ENCODE assay signal across 19 mouse cellular contexts in genomic region chr5:43239141-43239835, GRCm38 (mm10). TPM values are rescaled to one million over a fixed set of nuclear protein-coding genes. Genes with fewer than 3 reads are reported as not detected.
DNase-seq lines count a peak whose midpoint lies in the region; ATAC-seq and TF ChIP-seq lines count a peak whose summit lies in the region.
"Had no signal": no experiment of that assay in that cellular context is flagged by ENCODE, and none has a peak within 500 bp of the region (broad histone marks: within the 10 kb centered on the region; RNA-seq: fewer than 3 reads in every experiment).

No protein-coding gene starts in this region.

- no peaks in the 10 kb centered on the region for H3K9me3 ChIP-seq in hindbrain, embryonic 14.5 days (ENCODE audit: control insufficient read depth, low read length)
- no peaks in the 10 kb centered on the region for H3K9me3 ChIP-seq in hindbrain, embryonic 12.5 days (replicated peaks)
- H3K9me3 ChIP-seq: embryonic facial prominence, embryonic 13.5 days; intestine, embryonic 15.5 days; kidney, embryonic 15.5 days; limb, embryonic 13.5 days had no signal

- TF ChIP-seq CTCF in gastrocnemius, adult 2 months (IDR thresholded peaks at IDR 0.05): no peak

- peaks cover 29% of the 10 kb centered on the region for H3K36me3 ChIP-seq in hindbrain, embryonic 14.5 days (replicated peaks; ENCODE audit: control insufficient read depth, insufficient read depth)
- no peaks in the 10 kb centered on the region for H3K36me3 ChIP-seq in hindbrain, embryonic 12.5 days
- H3K36me3 ChIP-seq: embryonic facial prominence, embryonic 13.5 days; intestine, embryonic 15.5 days; kidney, embryonic 15.5 days; limb, embryonic 13.5 days had no signal

- intact Hi-C loops in heart, postnatal 25 days (cut with DNase I): loop anchor here (10.0 kb wide), 3 partner anchors 264 to 1534 kb away; partner anchors contain the start of gene Rab28
- intact Hi-C loops in gastrocnemius, adult 2 months (cut with DNase I): loop anchor here (5.0 to 10.0 kb wide), 2 partner anchors 214 to 803 kb away; no protein-coding TSS in a partner anchor

- no peaks in the 10 kb centered on the region for H3K27me3 ChIP-seq in hindbrain, embryonic 14.5 days (ENCODE audit: control insufficient read depth, insufficient read depth, low read length)
- no peaks in the 10 kb centered on the region for H3K27me3 ChIP-seq in hindbrain, embryonic 12.5 days
- H3K27me3 ChIP-seq: intestine, embryonic 15.5 days; Patski had no signal

- no peak overlapping the region for H3K9ac ChIP-seq in hindbrain, embryonic 14.5 days
- H3K9ac ChIP-seq in hindbrain, embryonic 12.5 days: no peak overlapping the region
- H3K9ac ChIP-seq: embryonic facial prominence, embryonic 13.5 days; intestine, embryonic 15.5 days; kidney, embryonic 15.5 days; limb, embryonic 13.5 days had no signal

- peaks cover 40% of the 10 kb centered on the region for H3K4me1 ChIP-seq in hindbrain, embryonic 14.5 days (replicated peaks; ENCODE audit: control insufficient read depth, insufficient read depth, low read length)
- H3K4me1 ChIP-seq in hindbrain, embryonic 12.5 days: peaks cover 7% of the 10 kb centered on the region; the same call in 1 of the 2 replicates
- H3K4me1 ChIP-seq: intestine, embryonic 15.5 days had no signal

- H3K4me3 ChIP-seq in hindbrain, embryonic 14.5 days (replicated peaks; ENCODE audit: low read length): peak overlapping the region; percentile 17
- H3K4me3 ChIP-seq in hindbrain, embryonic 12.5 days: no peak overlapping the region
- no peak overlapping the region for H3K4me3 ChIP-seq in gastrocnemius, adult 2 months
- H3K4me3 ChIP-seq: embryonic facial prominence, embryonic 13.5 days; intestine, embryonic 15.5 days; kidney, embryonic 15.5 days; limb, embryonic 13.5 days had no signal

- 73% methylated on average over 6 of the region's 6 CpGs for WGBS in hindbrain, embryonic 14.5 days
- 82% methylated on average over 6 of the region's 6 CpGs for WGBS in hindbrain, embryonic 12.5 days

- DNase-seq in heart, adult 11 months: peak; percentile 82
- no peak for DNase-seq in heart, postnatal 25 days (ENCODE audit: low spot score)
- DNase-seq in hindbrain, embryonic 14.5 days (ENCODE audit: low spot score): no peak
- peak; percentile 86 for DNase-seq in MEL-GATA-1-ER (ENCODE audit: extremely low read depth, low read depth)
- DNase-seq in layer of hippocampus, postnatal 36 days: no peak
- DNase-seq in gastrocnemius, adult 2 months: no peak
- DNase-seq: adrenal gland, postnatal 36 days; cerebellum, postnatal 36 days; gastrocnemius, postnatal 36 days; lung, adult 2 months; thymus, adult 18-20 months had no signal

- ATAC-seq in hindbrain, embryonic 14.5 days (ENCODE audit: low FRiP score): no peak
- ATAC-seq in hindbrain, embryonic 12.5 days (ENCODE audit: low FRiP score): no peak
- ATAC-seq in megakaryocyte-erythroid progenitor cell, adult 5-6 weeks (replicated peaks; ENCODE audit: low FRiP score, low TSS enrichment, poor library complexity, severe bottlenecking): peak; percentile 85
- ATAC-seq: intestine, embryonic 15.5 days; Patski had no signal

- H3K4me2 ChIP-seq in hindbrain, embryonic 14.5 days (replicated peaks): peak overlapping the region; percentile 27
- H3K4me2 ChIP-seq in hindbrain, embryonic 12.5 days (replicated peaks): no peak overlapping the region
- H3K4me2 ChIP-seq: embryonic facial prominence, embryonic 13.5 days; intestine, embryonic 15.5 days; kidney, embryonic 15.5 days; limb, embryonic 13.5 days had no signal

- no peak overlapping the region for H3K27ac ChIP-seq in hindbrain, embryonic 14.5 days
- no peak overlapping the region for H3K27ac ChIP-seq in hindbrain, embryonic 12.5 days
- H3K27ac ChIP-seq in gastrocnemius, adult 2 months: no peak overlapping the region
- H3K27ac ChIP-seq: embryonic facial prominence, embryonic 13.5 days; intestine, embryonic 15.5 days; kidney, embryonic 15.5 days; limb, embryonic 13.5 days; macrophage had no signal

RNA-seq across cellular contexts. Expression of gene Cpeb2, which starts 6.3 kb away (rescaled TPM):
- 10 to 100 TPM; 23.0 to 28.5 TPM for total RNA-seq in heart, postnatal 25 days (2021)
- polyA plus RNA-seq in hindbrain, embryonic 14.5 days (2014; fragmentation: Nextera tagmentation; extraction: Ambion mirVana): 25.6 and 27.6 TPM in 2 replicates
- 10.6 and 12.2 TPM in 2 replicates for polyA plus RNA-seq in hindbrain, embryonic 12.5 days (2016; fragmentation: Nextera tagmentation; extraction: Ambion mirVana)
- total RNA-seq in megakaryocyte-erythroid progenitor cell, adult 5-6 weeks (2014; fragmentation: Nextera tagmentation): 0.50 and 2.3 TPM in 2 replicates
- total RNA-seq in megakaryocyte-erythroid progenitor cell, adult 5-6 weeks (2017): 0.84 and 6.1 TPM in 2 replicates
- 10 to 100 TPM; 47.0 to 48.6 TPM for total RNA-seq in layer of hippocampus, postnatal 36 days (2021)
- total RNA-seq in gastrocnemius, adult 2 months (2021): 10 to 100 TPM; 16.2 to 21.7 TPM

Comparison
In these comparisons a context has a peak if more than half of its experiments do, and no peak if none do; other contexts are left out.
1. DNase-seq: peak in heart, adult 11 months (single experiment) and MEL-GATA-1-ER (single experiment); none in heart, postnatal 25 days (single experiment), hindbrain, embryonic 14.5 days (single experiment), layer of hippocampus, postnatal 36 days (0 of 2) and gastrocnemius, adult 2 months (single experiment).